ENCODE assay signal across 8 mouse cellular contexts in genomic region chr9:63109020-63109781, GRCm38 (mm10). TPM values are rescaled to one million over a fixed set of nuclear protein-coding genes. Genes with fewer than 3 reads are reported as not detected.
DNase-seq lines count a peak whose midpoint lies in the region; ATAC-seq and TF ChIP-seq lines count a peak whose summit lies in the region.

No protein-coding gene starts in this region.

- H3K4me3 ChIP-seq in forebrain, embryonic 14.5 days (ENCODE audit: low read depth, low read length): peak overlapping the region; percentile 38
- peak overlapping the region; percentile 70 for H3K4me3 ChIP-seq in heart, postnatal 0 days (ENCODE audit: low read depth, low read length)
- peak overlapping the region; percentile 48 for H3K4me3 ChIP-seq in liver, embryonic 13.5 days (replicated peaks)
- peak overlapping the region; percentile 54 for H3K4me3 ChIP-seq in stomach, embryonic 15.5 days (replicated peaks)

- H3K27me3 ChIP-seq in forebrain, embryonic 14.5 days (replicated peaks; ENCODE audit: control insufficient read depth, insufficient read depth, low read length): no peaks in the 10 kb centered on the region
- no peaks in the 10 kb centered on the region for H3K27me3 ChIP-seq in heart, postnatal 0 days (ENCODE audit: control insufficient read depth, insufficient read depth, low read length)
- peaks cover 17% of the 10 kb centered on the region for H3K27me3 ChIP-seq in liver, embryonic 13.5 days
- no peaks in the 10 kb centered on the region for H3K27me3 ChIP-seq in stomach, embryonic 15.5 days (replicated peaks)

- WGBS in forebrain, embryonic 14.5 days: 1% methylated on average over 34 of the region's 34 CpGs
- under 1% methylated on average over 34 of the region's 34 CpGs for WGBS in heart, postnatal 0 days
- WGBS in liver, embryonic 13.5 days (ENCODE audit: insufficient replicate concordance): 3% methylated on average over 34 of the region's 34 CpGs
- WGBS in stomach, embryonic 15.5 days: under 1% methylated on average over 34 of the region's 34 CpGs

- H3K9ac ChIP-seq in forebrain, embryonic 14.5 days (ENCODE audit: low read length): peak overlapping the region; percentile 63
- peak overlapping the region; percentile 82 for H3K9ac ChIP-seq in heart, postnatal 0 days (replicated peaks; ENCODE audit: low read depth, low read length)
- H3K9ac ChIP-seq in liver, embryonic 13.5 days: peak overlapping the region; percentile 55; the same call in 1 of the 2 replicates
- H3K9ac ChIP-seq in stomach, embryonic 15.5 days: peak overlapping the region; percentile 37; the same call in 1 of the 2 replicates

- peak; percentile 35 to 37 for DNase-seq in B cell, adult 2 months
- DNase-seq in forebrain, embryonic 14.5 days (ENCODE audit: low spot score): peak; percentile 85
- peak; percentile 97 for DNase-seq in heart, postnatal 0 days (ENCODE audit: low spot score)
- DNase-seq in kidney, postnatal 4 days: peak; percentile 99
- DNase-seq in liver, embryonic 13.5 days: peak; percentile 34
- DNase-seq in naive thymus-derived CD4-positive, alpha-beta T cell, adult 2 months (ENCODE audit: low read depth): peak; percentile 33

- TF ChIP-seq EP300 in heart, postnatal 0 days (IDR thresholded peaks at IDR 0.05; ENCODE audit: low read depth): peak; percentile 93

- H3K4me1 ChIP-seq in forebrain, embryonic 14.5 days (ENCODE audit: control insufficient read depth, insufficient read depth, low read length): peaks cover 11% of the 10 kb centered on the region; the same call in 1 of the 2 replicates
- peaks cover 4% of the 10 kb centered on the region; the same call in 1 of the 2 replicates for H3K4me1 ChIP-seq in heart, postnatal 0 days (ENCODE audit: control insufficient read depth, insufficient read depth)
- H3K4me1 ChIP-seq in liver, embryonic 13.5 days (replicated peaks): 0 out of 2 replicates have a peak, but pooled peaks cover 7% of the 10 kb centered on the region
- peaks cover 11% of the 10 kb centered on the region for H3K4me1 ChIP-seq in stomach, embryonic 15.5 days

- no peaks in the 10 kb centered on the region for H3K36me3 ChIP-seq in forebrain, embryonic 14.5 days (ENCODE audit: control insufficient read depth, insufficient read depth, low read length)
- no peaks in the 10 kb centered on the region for H3K36me3 ChIP-seq in heart, postnatal 0 days (replicated peaks; ENCODE audit: control insufficient read depth, insufficient read depth, low read length)
- H3K36me3 ChIP-seq in liver, embryonic 13.5 days: no peaks in the 10 kb centered on the region
- H3K36me3 ChIP-seq in stomach, embryonic 15.5 days: no peaks in the 10 kb centered on the region

- TF ChIP-seq CTCF in heart, postnatal 0 days (IDR thresholded peaks at IDR 0.05; ENCODE audit: low read depth): peak; percentile 27; the same call in 1 of the 2 replicates

- peak overlapping the region; percentile 65 for H3K27ac ChIP-seq in forebrain, embryonic 14.5 days (ENCODE audit: low read depth, low read length)
- peak overlapping the region; percentile 100 for H3K27ac ChIP-seq in heart, postnatal 0 days (ENCODE audit: low read depth)
- peak overlapping the region; percentile 74 for H3K27ac ChIP-seq in liver, embryonic 13.5 days
- peak overlapping the region; percentile 99 for H3K27ac ChIP-seq in stomach, embryonic 15.5 days

- H3K4me2 ChIP-seq in forebrain, embryonic 14.5 days (ENCODE audit: low read length): peak overlapping the region; percentile 72
- H3K4me2 ChIP-seq in heart, postnatal 0 days (ENCODE audit: low read depth, low read length): peak overlapping the region; percentile 71
- H3K4me2 ChIP-seq in liver, embryonic 13.5 days: peak overlapping the region; percentile 57
- peak overlapping the region; percentile 76 for H3K4me2 ChIP-seq in stomach, embryonic 15.5 days

- no peaks in the 10 kb centered on the region for H3K9me3 ChIP-seq in forebrain, embryonic 14.5 days (replicated peaks; ENCODE audit: control insufficient read depth, low read length)
- H3K9me3 ChIP-seq in heart, postnatal 0 days (replicated peaks; ENCODE audit: control insufficient read depth, low read length): no peaks in the 10 kb centered on the region
- H3K9me3 ChIP-seq in liver, embryonic 13.5 days (replicated peaks): no peaks in the 10 kb centered on the region
- no peaks in the 10 kb centered on the region for H3K9me3 ChIP-seq in stomach, embryonic 15.5 days

- ATAC-seq in cerebellum, adult (ENCODE audit: insufficient number of reproducible peaks, low FRiP score, low TSS enrichment): peak; percentile 40; the same call in 1 of the 2 replicates
- peak; percentile 81 for ATAC-seq in forebrain, embryonic 14.5 days
- peak; percentile 92 for ATAC-seq in heart, postnatal 0 days (ENCODE audit: insufficient read depth, low read depth)
- peak; percentile 72 for ATAC-seq in liver, embryonic 13.5 days (ENCODE audit: low read depth)
- ATAC-seq in stomach, embryonic 15.5 days (ENCODE audit: insufficient read depth, low FRiP score, low read depth): peak; percentile 79

RNA-seq across cellular contexts. Expression of gene Skor1, which starts 39.6 kb away (rescaled TPM):
- 0.27 and 0.30 TPM in 2 replicates for polyA plus RNA-seq in forebrain, embryonic 14.5 days (2014; fragmentation: Nextera tagmentation; extraction: Ambion mirVana)
- not detected in 2 replicates for total RNA-seq in heart, postnatal 0 days (2014; rRNA removed; ENCODE audit: low replicate concordance)
- not detected in 2 replicates for polyA plus RNA-seq in heart, postnatal 0 days (2015; fragmentation: Nextera tagmentation; extraction: Ambion mirVana)
- polyA plus RNA-seq in liver, embryonic 13.5 days (2015; fragmentation: Nextera tagmentation; extraction: Ambion mirVana): not detected in 2 replicates
- polyA plus RNA-seq in stomach, embryonic 15.5 days (2015; fragmentation: Nextera tagmentation; extraction: Ambion mirVana): 0.05 TPM in 1 of 2 replicates, not detected in the other

Comparison
In these comparisons a context has a peak if more than half of its experiments do, and no peak if none do; other contexts are left out.
1. Peak in every context shown above with its lines: DNase-seq, ATAC-seq, H3K4me3 ChIP-seq and H3K27ac ChIP-seq.
2. DNase-seq: peak in every context shown above with its lines; median percentile 99 in kidney, postnatal 4 days; 97 in heart, postnatal 0 days; 85 in forebrain, embryonic 14.5 days; 36 in B cell, adult 2 months; 34 in liver, embryonic 13.5 days; 33 in naive thymus-derived CD4-positive, alpha-beta T cell, adult 2 months.
3. ATAC-seq: peak in every context shown above with its lines; median percentile 92 in heart, postnatal 0 days; 81 in forebrain, embryonic 14.5 days; 79 in stomach, embryonic 15.5 days; 72 in liver, embryonic 13.5 days; 40 in cerebellum, adult.